Mouse (Mus musculus): ENCODE measurements at regions not wholly inside any gene's neighbourhood (a gene's known extent, or its start where the extent isn't known, plus 50 kb on each side); places are given as distances from the start of the nearest gene placed in this dataset.

DNA sequence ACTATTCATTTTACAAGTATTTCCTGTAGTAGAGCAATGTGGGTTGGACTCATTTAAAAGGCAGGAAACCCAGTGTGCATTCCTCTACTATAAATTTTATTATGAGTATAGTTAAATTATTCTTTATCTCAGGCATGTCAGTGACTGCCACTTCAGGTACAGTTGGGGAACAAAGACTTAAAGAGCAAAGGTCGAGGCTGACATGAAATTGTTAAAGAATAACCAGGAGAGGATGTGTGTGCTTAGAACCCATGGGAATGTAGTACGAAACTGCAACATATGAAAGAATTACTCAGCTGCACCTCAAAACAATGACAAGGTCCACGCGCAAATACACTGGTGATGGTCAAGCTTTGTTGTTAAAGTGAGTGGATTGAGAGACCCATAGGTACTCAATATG, 1583.4 kb upstream of the Slc10a2 start:
- no peak for TF ChIP-seq CTCF (IDR thresholded peaks at IDR 0.05; ENCODE audit: low read depth)
- TF ChIP-seq EP300 (IDR thresholded peaks at IDR 0.05; ENCODE audit: low read depth), result no peak
